Mouse (Mus musculus): Measurements from ENCODE around the gene Selenbp1. TPM values are rescaled to one million over a fixed set of nuclear protein-coding genes. Genes with fewer than 3 reads are reported as not detected.
"Not testable (repeated sequence)": the region's sequence is repeated elsewhere in the genome, so short reads cannot be mapped to it uniquely, and the experiment has no call there.

Selenbp1 gene
- polyA plus RNA-seq, 1 experiment from 2014 or later: 12.5 TPM

DNA sequence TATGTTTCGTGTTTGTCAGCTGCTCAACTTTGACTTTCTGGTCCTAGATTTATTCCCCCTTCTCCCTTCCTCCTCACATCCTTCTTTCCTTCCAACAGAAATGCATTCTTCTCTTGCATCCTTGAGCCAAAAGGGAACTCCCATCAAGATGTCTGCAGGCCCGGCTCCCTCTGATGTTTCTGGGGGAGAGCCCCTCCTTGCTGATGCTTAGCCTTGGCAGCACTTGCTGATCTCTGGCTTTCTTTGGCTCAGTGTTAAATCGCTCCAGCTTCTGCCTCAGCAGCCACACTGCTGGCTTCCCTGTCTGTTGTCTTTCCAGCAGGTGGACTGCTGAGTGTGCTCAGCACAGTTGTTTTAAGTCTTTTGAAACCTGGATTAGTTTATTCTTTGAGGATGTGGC, 11.8 kb upstream of the Selenbp1 start:
- WGBS: 55% methylated on average over 3 of the region's 3 CpGs
- no peak overlapping the region for H3K4me3 ChIP-seq
- H3K36me3 ChIP-seq: no peaks in the 10 kb centered on the region
- no peaks in the 10 kb centered on the region for H3K4me1 ChIP-seq
- no peaks in the 10 kb centered on the region for H3K9me3 ChIP-seq (replicated peaks)
- H3K27me3 ChIP-seq (ENCODE audit: low read depth, poor library complexity, severe bottlenecking): 0 out of 2 replicates have a peak, but pooled peaks cover 2% of the 10 kb centered on the region
- no peak overlapping the region for H3K27ac ChIP-seq
- no peak for DNase-seq (ENCODE audit: low spot score)

GRCm38 (mm10) chr3:94922333-94922732, 10.5 kb upstream of the Selenbp1 start:
- Histone ChIP-seq H3K36me3 (no peaks in the 10 kb centered on the region), H3K9me3 (replicated peaks) (no peaks in the 10 kb centered on the region), H3K27me3 (ENCODE audit: low read depth, poor library complexity, severe bottlenecking) (0 out of 2 replicates have a peak, but pooled peaks cover 2% of the 10 kb centered on the region), H3K27ac (no peak overlapping the region), H3K4me3 (no peak overlapping the region), H3K4me1 (no peaks in the 10 kb centered on the region)
- DNase-seq (ENCODE audit: low spot score): no peak
- WGBS: 24% methylated on average over 3 of the region's 3 CpGs

DNA sequence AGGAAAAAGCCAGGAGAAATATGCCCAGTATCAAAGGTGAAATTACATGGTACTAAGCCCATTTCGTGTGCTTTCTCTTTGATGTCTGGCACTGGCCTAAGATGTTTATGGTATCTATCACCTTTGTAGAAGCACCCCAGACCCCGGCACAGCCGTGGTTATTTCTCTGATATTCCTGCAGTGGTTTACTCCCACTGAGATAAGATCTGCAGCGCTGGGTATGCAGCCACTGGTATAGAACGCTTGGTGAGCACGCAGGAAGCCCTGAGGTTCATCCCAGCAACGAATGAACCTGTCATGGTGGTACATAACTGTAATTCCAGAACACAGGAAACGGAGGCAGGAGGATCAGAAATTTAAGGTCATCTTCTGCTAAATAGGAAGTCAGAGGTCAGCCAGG, 8.2 kb upstream of the Selenbp1 start:
- no peaks in the 10 kb centered on the region for H3K4me1 ChIP-seq
- H3K36me3 ChIP-seq: no peaks in the 10 kb centered on the region
- 54% methylated on average over 8 of the region's 8 CpGs for WGBS
- H3K27ac ChIP-seq: no peak overlapping the region
- no peak overlapping the region for H3K4me3 ChIP-seq
- no peaks in the 10 kb centered on the region for H3K9me3 ChIP-seq (replicated peaks)
- H3K27me3 ChIP-seq (ENCODE audit: low read depth, poor library complexity, severe bottlenecking): 0 out of 2 replicates have a peak, but pooled peaks cover 2% of the 10 kb centered on the region
- DNase-seq (ENCODE audit: low spot score): no peak

DNA sequence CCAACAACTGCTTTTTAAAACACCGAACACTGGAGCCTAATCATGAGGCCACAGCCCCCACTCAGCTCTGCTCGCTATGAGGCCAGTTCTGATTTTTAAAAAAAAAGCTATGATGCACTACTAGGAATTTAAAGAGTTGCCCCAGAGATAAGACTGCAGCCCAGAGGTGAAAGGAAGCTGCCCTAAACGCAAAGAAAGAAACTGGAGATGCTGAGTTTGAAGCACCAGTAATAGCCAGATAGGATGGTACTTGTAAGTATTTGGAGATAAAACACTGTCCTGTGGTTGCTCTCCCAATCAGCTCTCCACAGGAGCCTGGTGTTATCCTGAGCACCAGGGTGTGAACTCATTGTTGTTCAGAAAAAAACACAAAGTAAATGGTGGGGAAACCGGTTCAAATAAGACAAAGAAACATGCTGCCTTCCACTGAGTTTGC, 6.5 kb upstream of the Selenbp1 start:
- WGBS: 52% methylated on average over 4 of the region's 4 CpGs

DNA sequence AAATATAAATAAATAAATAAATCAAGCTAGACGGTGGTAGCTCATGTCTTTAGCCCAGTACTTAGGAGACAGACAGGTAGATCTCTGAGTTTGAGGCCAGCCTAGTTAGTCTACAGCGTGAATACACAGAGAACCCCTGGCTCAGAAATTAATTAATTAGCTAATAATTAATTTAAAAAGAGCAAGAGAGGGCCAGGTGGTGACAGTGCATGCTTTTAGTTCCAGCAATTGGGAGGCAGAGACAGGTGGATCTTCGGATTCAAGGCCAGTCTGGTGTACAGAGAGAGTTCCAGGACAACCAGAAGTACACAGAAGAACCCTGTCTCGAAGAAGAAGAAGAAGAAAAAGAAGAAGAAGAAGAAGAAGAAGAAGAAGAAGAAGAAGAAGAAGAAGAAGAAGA, 3.9 kb upstream of the Selenbp1 start:
- H3K4me1 ChIP-seq: peaks cover 16% of the 10 kb centered on the region
- not testable (repeated sequence) for H3K9me3 ChIP-seq (replicated peaks); DNase-seq (ENCODE audit: low spot score); H3K27me3 ChIP-seq (ENCODE audit: low read depth, poor library complexity, severe bottlenecking); H3K4me3 ChIP-seq; H3K27ac ChIP-seq; H3K36me3 ChIP-seq
- WGBS: 96% methylated on average over 4 of the region's 4 CpGs

More for the DNA sequence above, 6.5 kb upstream of the Selenbp1 start:
- not testable (repeated sequence) for H3K4me1 ChIP-seq; H3K36me3 ChIP-seq; DNase-seq (ENCODE audit: low spot score); H3K9me3 ChIP-seq (replicated peaks); H3K4me3 ChIP-seq; H3K27me3 ChIP-seq (ENCODE audit: low read depth, poor library complexity, severe bottlenecking); H3K27ac ChIP-seq

DNA sequence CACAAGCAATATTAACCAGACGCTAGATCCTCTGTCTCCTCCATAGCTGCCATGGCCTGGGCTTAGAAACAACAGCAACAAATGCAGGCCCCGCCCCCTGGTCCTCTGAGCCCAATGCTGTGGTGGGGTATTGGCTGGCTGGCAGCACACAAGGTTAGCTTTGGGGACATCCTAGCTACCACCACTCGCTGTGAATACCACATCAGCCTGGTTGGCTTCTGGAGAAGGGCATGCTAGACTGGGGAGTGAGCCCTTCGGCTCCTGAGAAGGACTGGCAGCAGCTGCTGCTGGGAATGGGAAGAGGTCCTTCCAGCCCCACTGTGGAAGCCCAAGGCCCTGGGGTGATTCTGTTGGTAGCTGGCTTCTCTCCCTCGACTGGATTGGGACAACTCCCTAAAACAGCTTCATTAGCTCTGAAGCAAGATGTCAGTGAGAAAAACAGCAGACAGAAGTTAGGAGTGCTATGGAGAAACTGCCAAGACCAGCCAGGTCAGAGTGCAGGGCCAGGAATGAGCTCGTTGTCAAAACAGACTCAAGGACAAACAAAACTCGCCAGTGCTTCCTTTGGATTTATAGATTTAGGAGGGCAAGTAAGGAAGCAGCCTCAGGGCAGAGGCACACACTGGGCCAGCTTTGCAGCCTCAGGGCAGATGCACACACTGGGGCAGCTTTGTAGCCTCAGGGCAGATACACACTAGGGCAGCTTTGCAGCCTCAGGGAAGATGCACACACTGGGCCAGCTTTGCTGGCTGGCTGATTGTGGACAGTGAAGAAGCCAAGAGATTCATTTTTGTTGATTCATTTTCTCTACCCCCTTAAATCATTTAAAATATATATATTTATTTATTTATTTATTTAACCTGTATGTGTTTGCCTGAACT, 2.2 kb upstream of the Selenbp1 start:
- 37% methylated on average over 7 of the region's 7 CpGs for WGBS
- H3K27ac ChIP-seq; H3K9me3 ChIP-seq (replicated peaks); H3K27me3 ChIP-seq (ENCODE audit: low read depth, poor library complexity, severe bottlenecking); H3K4me3 ChIP-seq; DNase-seq (ENCODE audit: low spot score); H3K36me3 ChIP-seq: not testable (repeated sequence)
- H3K4me1 ChIP-seq: peaks cover 16% of the 10 kb centered on the region

GRCm38 (mm10) chr3:94931427-94932082, 1.3 kb upstream of the Selenbp1 start:
- DNase-seq (ENCODE audit: low spot score); H3K36me3 ChIP-seq; H3K27ac ChIP-seq; H3K9me3 ChIP-seq (replicated peaks); H3K4me3 ChIP-seq; H3K27me3 ChIP-seq (ENCODE audit: low read depth, poor library complexity, severe bottlenecking): not testable (repeated sequence)
- H3K4me1 ChIP-seq: peaks cover 16% of the 10 kb centered on the region
- WGBS: 76% methylated on average over 10 of the region's 10 CpGs

- H3K9me3 ChIP-seq (replicated peaks); DNase-seq (ENCODE audit: low spot score); H3K27me3 ChIP-seq (ENCODE audit: low read depth, poor library complexity, severe bottlenecking); H3K4me3 ChIP-seq; H3K36me3 ChIP-seq: not testable (repeated sequence)
- peak overlapping the region; percentile 50; the same call in 1 of the 2 replicates for H3K27ac ChIP-seq
- H3K4me1 ChIP-seq: peaks cover 16% of the 10 kb centered on the region
- WGBS: 77% methylated on average over 2 of the region's 2 CpGs
Measured at GRCm38 (mm10) chr3:94932279-94932678, 577 bp upstream of the Selenbp1 start.

GRCm38 (mm10) chr3:94933604-94934003, 748 bp downstream of the Selenbp1 start:
- H3K27me3 ChIP-seq (ENCODE audit: low read depth, poor library complexity, severe bottlenecking); H3K4me3 ChIP-seq; H3K27ac ChIP-seq; H3K36me3 ChIP-seq; H3K9me3 ChIP-seq (replicated peaks); DNase-seq (ENCODE audit: low spot score): not testable (repeated sequence)
- H3K4me1 ChIP-seq: peaks cover 16% of the 10 kb centered on the region
- 100% methylated on average over 1 of the region's 2 CpGs for WGBS

- H3K9me3 ChIP-seq (replicated peaks); H3K27me3 ChIP-seq (ENCODE audit: low read depth, poor library complexity, severe bottlenecking); DNase-seq (ENCODE audit: low spot score); H3K36me3 ChIP-seq; H3K4me3 ChIP-seq; H3K27ac ChIP-seq: not testable (repeated sequence)
- 96% methylated on average over 3 of the region's 3 CpGs for WGBS
- peaks cover 16% of the 10 kb centered on the region for H3K4me1 ChIP-seq
Measured at GRCm38 (mm10) chr3:94934564-94934963, 1.7 kb downstream of the Selenbp1 start.

GRCm38 (mm10) chr3:94935332-94935731, 2.5 kb downstream of the Selenbp1 start:
- H3K27ac ChIP-seq; H3K9me3 ChIP-seq (replicated peaks); DNase-seq (ENCODE audit: low spot score); H3K4me3 ChIP-seq; H3K27me3 ChIP-seq (ENCODE audit: low read depth, poor library complexity, severe bottlenecking); H3K36me3 ChIP-seq: not testable (repeated sequence)
- 91% methylated on average over 3 of the region's 3 CpGs for WGBS
- H3K4me1 ChIP-seq: peaks cover 19% of the 10 kb centered on the region

- not testable (repeated sequence) for H3K27ac ChIP-seq; H3K4me3 ChIP-seq; H3K27me3 ChIP-seq (ENCODE audit: low read depth, poor library complexity, severe bottlenecking); H3K9me3 ChIP-seq (replicated peaks); H3K36me3 ChIP-seq; DNase-seq (ENCODE audit: low spot score)
- 86% methylated on average over 5 of the region's 5 CpGs for WGBS
- peaks cover 18% of the 10 kb centered on the region for H3K4me1 ChIP-seq
Measured at GRCm38 (mm10) chr3:94936147-94936546, 3.3 kb downstream of the Selenbp1 start.

DNA sequence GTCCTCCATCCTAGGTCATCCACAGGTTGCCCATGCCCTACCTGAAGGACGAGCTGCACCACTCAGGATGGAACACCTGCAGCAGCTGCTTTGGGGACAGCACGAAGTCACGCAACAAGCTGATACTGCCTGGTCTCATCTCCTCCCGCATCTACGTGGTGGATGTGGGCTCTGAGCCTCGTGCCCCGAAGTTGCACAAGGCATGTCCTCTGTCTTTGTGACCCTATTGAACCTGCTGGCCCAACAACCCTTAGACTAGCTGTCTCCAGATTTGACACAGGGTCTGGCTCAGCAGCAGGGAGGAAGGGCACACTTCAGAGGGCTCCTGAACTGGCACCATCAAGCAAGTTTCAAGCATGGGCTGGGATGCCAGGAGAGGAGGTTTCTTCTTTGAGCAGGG, 4.3 kb downstream of the Selenbp1 start:
- H3K36me3 ChIP-seq; H3K27me3 ChIP-seq (ENCODE audit: low read depth, poor library complexity, severe bottlenecking); DNase-seq (ENCODE audit: low spot score); H3K27ac ChIP-seq; H3K9me3 ChIP-seq (replicated peaks); H3K4me3 ChIP-seq: not testable (repeated sequence)
- peaks cover 17% of the 10 kb centered on the region for H3K4me1 ChIP-seq
- 91% methylated on average over 7 of the region's 7 CpGs for WGBS
